ENCODE assay signal across 11 mouse cellular contexts in the genomic region with DNA sequence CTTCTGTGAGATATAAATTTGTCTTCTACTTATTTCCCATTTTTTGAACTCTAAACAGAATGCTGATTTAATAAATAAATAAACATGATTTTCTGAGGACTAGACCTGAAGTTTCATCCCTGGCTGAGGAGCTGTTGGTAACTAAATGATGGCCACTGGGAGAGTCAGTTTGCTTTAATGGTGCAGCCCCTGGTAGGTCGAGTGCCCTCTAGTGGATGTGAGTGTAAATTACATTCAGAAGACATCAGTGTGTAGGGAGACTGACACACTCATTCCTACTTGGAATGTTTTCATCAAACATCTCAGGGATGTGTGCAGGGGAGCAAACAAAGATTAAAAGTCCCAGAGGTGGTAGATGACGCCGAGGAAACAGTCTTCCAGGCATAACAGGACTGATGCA.
DNase-seq lines count a peak whose midpoint lies in the region; ATAC-seq and TF ChIP-seq lines count a peak whose summit lies in the region.
"Had no signal": no experiment of that assay in that cellular context is flagged by ENCODE, and none has a peak within 500 bp of the region (broad histone marks: within the 10 kb centered on the region; RNA-seq: fewer than 3 reads in every experiment).

No protein-coding gene starts in this region.

- no peaks in the 10 kb centered on the region for H3K9me3 ChIP-seq in hindbrain, postnatal 0 days (ENCODE audit: low read length)
- no peaks in the 10 kb centered on the region for H3K9me3 ChIP-seq in hindbrain, embryonic 12.5 days (replicated peaks)
- no peaks in the 10 kb centered on the region for H3K9me3 ChIP-seq in lung, embryonic 14.5 days (ENCODE audit: low read depth, low read length)
- H3K9me3 ChIP-seq: liver, embryonic 15.5 days; stomach, embryonic 15.5 days had no signal

- ATAC-seq in hindbrain, postnatal 0 days = no peak
- no peak for ATAC-seq in hindbrain, embryonic 12.5 days (ENCODE audit: low FRiP score)
- no peak for ATAC-seq in lung, embryonic 14.5 days (ENCODE audit: insufficient read depth)

- peak; percentile 60 for TF ChIP-seq CTCF in hindbrain, postnatal 0 days (IDR thresholded peaks at IDR 0.05; ENCODE audit: low read depth)
- peak; percentile 68 for TF ChIP-seq CTCF in lung, embryonic 14.5 days (IDR thresholded peaks at IDR 0.05; ENCODE audit: low read depth)

- H3K4me1 ChIP-seq in hindbrain, postnatal 0 days (ENCODE audit: insufficient read depth, low read length) = no peaks in the 10 kb centered on the region
- H3K4me1 ChIP-seq in hindbrain, embryonic 12.5 days = no peaks in the 10 kb centered on the region
- H3K4me1 ChIP-seq in lung, embryonic 14.5 days (ENCODE audit: insufficient read depth) = no peaks in the 10 kb centered on the region
- H3K4me1 ChIP-seq: liver, embryonic 15.5 days; stomach, embryonic 15.5 days had no signal

- no peak overlapping the region for H3K4me3 ChIP-seq in hindbrain, postnatal 0 days (ENCODE audit: low read length)
- H3K4me3 ChIP-seq in hindbrain, embryonic 12.5 days = no peak overlapping the region
- H3K4me3 ChIP-seq in lung, embryonic 14.5 days (ENCODE audit: low read depth, low read length) = no peak overlapping the region
- H3K4me3 ChIP-seq: erythroblast, embryonic 14.5 days; liver, embryonic 15.5 days; stomach, embryonic 15.5 days had no signal

- no peak overlapping the region for H3K27ac ChIP-seq in hindbrain, postnatal 0 days
- no peak overlapping the region for H3K27ac ChIP-seq in hindbrain, embryonic 12.5 days
- no peak overlapping the region for H3K27ac ChIP-seq in lung, embryonic 14.5 days (ENCODE audit: low read depth)
- H3K27ac ChIP-seq: liver, embryonic 15.5 days; stomach, embryonic 15.5 days had no signal

- peak; percentile 26 for DNase-seq in hindbrain, postnatal 0 days (ENCODE audit: low spot score)
- peak; percentile 28 for DNase-seq in CD4-positive helper T cell, adult 2 months (ENCODE audit: low read depth, low spot score)
- peak; percentile 62 for DNase-seq in ZHBTc4 (ENCODE audit: low read depth, low spot score)
- DNase-seq in lung, embryonic 14.5 days = peak; percentile 48
- no peak for DNase-seq in frontal cortex, postnatal 25 days (ENCODE audit: low spot score in 2 of 2)
- no peak for DNase-seq in gastrocnemius, postnatal 25 days
- no peak for DNase-seq in ovary, postnatal 10 days (ENCODE audit: low spot score)

- H3K9ac ChIP-seq in hindbrain, postnatal 0 days (replicated peaks; ENCODE audit: low read length) = no peak overlapping the region
- no peak overlapping the region for H3K9ac ChIP-seq in hindbrain, embryonic 12.5 days
- no peak overlapping the region for H3K9ac ChIP-seq in lung, embryonic 14.5 days
- H3K9ac ChIP-seq: liver, embryonic 15.5 days; stomach, embryonic 15.5 days had no signal

- H3K36me3 ChIP-seq in hindbrain, postnatal 0 days (ENCODE audit: insufficient read depth, low read length) = no peaks in the 10 kb centered on the region
- no peaks in the 10 kb centered on the region for H3K36me3 ChIP-seq in hindbrain, embryonic 12.5 days
- H3K36me3 ChIP-seq in lung, embryonic 14.5 days (ENCODE audit: insufficient read depth) = no peaks in the 10 kb centered on the region
- H3K36me3 ChIP-seq: liver, embryonic 15.5 days; stomach, embryonic 15.5 days had no signal

- no peaks in the 10 kb centered on the region for H3K27me3 ChIP-seq in hindbrain, postnatal 0 days (ENCODE audit: insufficient read depth, low read length)
- no peaks in the 10 kb centered on the region for H3K27me3 ChIP-seq in hindbrain, embryonic 12.5 days
- no peaks in the 10 kb centered on the region for H3K27me3 ChIP-seq in lung, embryonic 14.5 days (ENCODE audit: insufficient read depth, low read length)
- H3K27me3 ChIP-seq: liver, embryonic 15.5 days; stomach, embryonic 15.5 days had no signal

- WGBS in hindbrain, postnatal 0 days = 42% methylated on average over 3 of the region's 3 CpGs
- WGBS in hindbrain, embryonic 12.5 days = 49% methylated on average over 3 of the region's 3 CpGs
- 41% methylated on average over 3 of the region's 3 CpGs for WGBS in lung, embryonic 14.5 days

- no peak overlapping the region for H3K4me2 ChIP-seq in hindbrain, postnatal 0 days (ENCODE audit: low read depth, low read length)
- H3K4me2 ChIP-seq in hindbrain, embryonic 12.5 days (replicated peaks) = no peak overlapping the region
- H3K4me2 ChIP-seq in lung, embryonic 14.5 days = no peak overlapping the region
- H3K4me2 ChIP-seq: liver, embryonic 15.5 days; stomach, embryonic 15.5 days had no signal

Comparison
In these comparisons a context has a peak if more than half of its experiments do, and no peak if none do; other contexts are left out.
1. DNase-seq: peak in hindbrain, postnatal 0 days (single experiment), CD4-positive helper T cell, adult 2 months (single experiment), ZHBTc4 (single experiment) and lung, embryonic 14.5 days (single experiment); none in frontal cortex, postnatal 25 days (0 of 2), gastrocnemius, postnatal 25 days (single experiment) and ovary, postnatal 10 days (single experiment).